Mouse (Mus musculus): ENCODE measurements around the gene Grin2d.

DNA sequence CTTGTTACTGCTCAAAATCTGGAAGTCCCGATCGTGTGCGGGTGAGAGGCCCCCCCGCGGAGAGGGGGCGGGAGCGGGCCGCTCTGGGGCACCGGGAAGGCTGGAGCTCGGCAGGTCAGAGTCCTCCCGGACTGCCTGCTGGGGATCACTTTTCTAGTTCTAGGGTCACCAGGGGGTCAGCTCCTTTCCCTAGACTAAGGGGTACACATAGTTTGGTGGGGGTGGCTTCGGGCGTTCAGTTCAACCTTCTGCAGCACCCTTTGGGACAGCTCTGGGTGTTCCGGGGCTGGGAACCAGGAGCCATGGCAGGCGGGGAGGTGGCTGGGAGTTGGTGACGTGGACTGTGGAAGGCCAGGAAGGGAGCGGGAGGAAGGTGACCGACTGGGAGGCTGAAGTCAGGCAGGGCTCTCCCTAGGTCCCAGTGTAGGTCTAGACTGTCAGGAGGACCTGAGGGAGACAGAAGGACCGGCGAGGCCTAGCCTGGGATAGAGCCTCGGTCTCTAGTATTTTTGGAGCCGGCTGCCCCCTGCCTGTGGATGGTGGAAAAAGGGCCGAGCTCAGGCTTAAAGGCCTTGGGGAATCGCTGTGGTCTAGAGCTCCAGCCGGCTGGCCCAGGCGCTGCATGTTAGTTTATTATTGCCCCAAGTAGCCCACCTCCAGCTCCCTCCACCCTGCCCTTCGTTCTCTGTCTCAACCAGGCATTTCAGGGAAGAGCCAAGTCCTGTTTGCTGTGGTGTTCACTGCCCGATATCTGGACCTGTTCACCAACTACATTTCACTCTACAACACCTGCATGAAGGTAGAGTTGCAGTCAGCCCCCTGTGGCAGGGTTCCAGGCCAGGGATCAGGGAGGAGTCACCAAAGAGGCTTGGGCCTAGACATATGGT lies 4.9 kb downstream of the Grin2d start:
- no peak for TF ChIP-seq POLR2A (IDR thresholded peaks at IDR 0.05; ENCODE audit: insufficient read depth, low read length)
- no peak for TF ChIP-seq EP300 (IDR thresholded peaks at IDR 0.05; ENCODE audit: insufficient read depth, low read depth, low read length)
